Mouse (Mus musculus): ENCODE measurements around the gene Dars2. TPM values are rescaled to one million over a fixed set of nuclear protein-coding genes. Genes with fewer than 3 reads are reported as not detected.
"Not testable (repeated sequence)": the region's sequence is repeated elsewhere in the genome, so short reads cannot be mapped to it uniquely, and the experiment has no call there.

Dars2 gene
- polyA plus RNA-seq, 1 experiment from 2014 or later = 48.7 TPM

- no peak for DNase-seq (ENCODE audit: low spot score)
- no peak for ATAC-seq (replicated peaks; ENCODE audit: insufficient number of reproducible peaks, low FRiP score, low TSS enrichment, low read depth)
- H3K36me3 ChIP-seq (replicated peaks; ENCODE audit: control insufficient read depth, insufficient read depth, low read depth, low read length) = peaks cover 5% of the 10 kb centered on the region
Measured at GRCm38 (mm10) chr1:161033856-161034434, 36.5 kb downstream of the Dars2 start.

GRCm38 (mm10) chr1:161032345-161032744, 38.1 kb downstream of the Dars2 start:
- Histone ChIP-seq H3K4me3 (ENCODE audit: low read depth, low read length) (no peak overlapping the region), H3K27ac (replicated peaks; ENCODE audit: low read depth, low read length) (no peak overlapping the region), H3K9me3 (replicated peaks; ENCODE audit: control insufficient read depth, low read length) (no peaks in the 10 kb centered on the region), H3K36me3 (replicated peaks; ENCODE audit: control insufficient read depth, insufficient read depth, low read depth, low read length) (peaks cover 2% of the 10 kb centered on the region; the same call in 1 of the 2 replicates), H3K4me2 (ENCODE audit: low read depth, low read length) (no peak overlapping the region), H3K4me1 (ENCODE audit: control insufficient read depth, insufficient read depth, low read length) (no peaks in the 10 kb centered on the region), H3K9ac (replicated peaks; ENCODE audit: low read length) (no peak overlapping the region), H3K27me3 (ENCODE audit: control insufficient read depth, insufficient read depth, low read length) (no peaks in the 10 kb centered on the region)
- ATAC-seq (replicated peaks; ENCODE audit: insufficient number of reproducible peaks, low FRiP score, low TSS enrichment, low read depth) = no peak
- DNase-seq (ENCODE audit: low spot score) = no peak
- 94% methylated on average over 7 of the region's 7 CpGs for WGBS

More at GRCm38 (mm10) chr1:161033856-161034434, 36.5 kb downstream of the Dars2 start:
- Histone ChIP-seq H3K9ac (replicated peaks; ENCODE audit: low read length) (peak overlapping the region; percentile 84), H3K27ac (replicated peaks; ENCODE audit: low read depth, low read length) (peak overlapping the region; percentile 73), H3K9me3 (replicated peaks; ENCODE audit: control insufficient read depth, low read length) (no peaks in the 10 kb centered on the region), H3K4me3 (ENCODE audit: low read depth, low read length) (peak overlapping the region; percentile 84), H3K4me1 (ENCODE audit: control insufficient read depth, insufficient read depth, low read length) (no peaks in the 10 kb centered on the region), H3K27me3 (ENCODE audit: control insufficient read depth, insufficient read depth, low read length) (no peaks in the 10 kb centered on the region), H3K4me2 (ENCODE audit: low read depth, low read length) (peak overlapping the region; percentile 58)
- WGBS = 2% methylated on average over 16 of the region's 21 CpGs

GRCm38 (mm10) chr1:161031881-161032280, 38.6 kb downstream of the Dars2 start:
- H3K4me3 ChIP-seq (ENCODE audit: low read depth, low read length) = no peak overlapping the region
- H3K9me3 ChIP-seq (replicated peaks; ENCODE audit: control insufficient read depth, low read length) = no peaks in the 10 kb centered on the region
- WGBS = 83% methylated on average over 9 of the region's 9 CpGs
- H3K4me2 ChIP-seq (ENCODE audit: low read depth, low read length) = no peak overlapping the region
- H3K36me3 ChIP-seq (replicated peaks; ENCODE audit: control insufficient read depth, insufficient read depth, low read depth, low read length) = peaks cover 2% of the 10 kb centered on the region; the same call in 1 of the 2 replicates
- no peaks in the 10 kb centered on the region for H3K27me3 ChIP-seq (ENCODE audit: control insufficient read depth, insufficient read depth, low read length)
- DNase-seq (ENCODE audit: low spot score) (no peak), ATAC-seq (replicated peaks; ENCODE audit: insufficient number of reproducible peaks, low FRiP score, low TSS enrichment, low read depth) (no peak)
- no peak overlapping the region for H3K9ac ChIP-seq (replicated peaks; ENCODE audit: low read length)
- no peaks in the 10 kb centered on the region for H3K4me1 ChIP-seq (ENCODE audit: control insufficient read depth, insufficient read depth, low read length)
- no peak overlapping the region for H3K27ac ChIP-seq (replicated peaks; ENCODE audit: low read depth, low read length)

GRCm38 (mm10) chr1:161030058-161030457, 40.4 kb downstream of the Dars2 start:
- 92% methylated on average over 3 of the region's 3 CpGs for WGBS
- no peak for ATAC-seq (replicated peaks; ENCODE audit: insufficient number of reproducible peaks, low FRiP score, low TSS enrichment, low read depth)

DNA sequence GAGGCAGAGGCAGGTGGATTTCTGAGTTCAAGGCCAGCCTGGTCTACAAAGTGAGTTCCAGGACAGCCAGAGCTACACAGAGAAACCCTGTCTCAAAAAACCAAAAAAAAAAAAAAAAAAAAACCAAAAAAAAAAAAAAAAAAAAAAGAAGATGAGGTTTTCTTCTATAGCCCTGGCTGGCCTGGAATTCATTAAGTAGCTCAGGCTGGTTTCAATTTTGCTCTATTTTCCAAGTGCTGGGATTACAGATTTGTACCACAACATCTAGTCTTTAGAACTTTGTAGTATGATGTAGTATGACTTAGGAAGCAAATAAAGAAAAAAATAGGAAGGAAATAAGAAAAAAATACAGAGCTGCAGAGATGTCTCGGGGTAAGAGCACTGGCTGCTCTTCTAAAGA, 42.0 kb downstream of the Dars2 start:
- H3K27me3 ChIP-seq (ENCODE audit: control insufficient read depth, insufficient read depth, low read length); H3K27ac ChIP-seq (replicated peaks; ENCODE audit: low read depth, low read length); H3K4me3 ChIP-seq (ENCODE audit: low read depth, low read length); H3K9ac ChIP-seq (replicated peaks; ENCODE audit: low read length); H3K9me3 ChIP-seq (replicated peaks; ENCODE audit: control insufficient read depth, low read length); H3K4me2 ChIP-seq (ENCODE audit: low read depth, low read length); ATAC-seq (replicated peaks; ENCODE audit: insufficient number of reproducible peaks, low FRiP score, low TSS enrichment, low read depth); H3K36me3 ChIP-seq (replicated peaks; ENCODE audit: control insufficient read depth, insufficient read depth, low read depth, low read length); H3K4me1 ChIP-seq (ENCODE audit: control insufficient read depth, insufficient read depth, low read length): not testable (repeated sequence)
- 53% methylated on average over 1 of the region's 1 CpGs for WGBS
- peak; percentile 76 for DNase-seq (ENCODE audit: low spot score)

More at GRCm38 (mm10) chr1:161030058-161030457, 40.4 kb downstream of the Dars2 start:
- Histone ChIP-seq H3K4me3 (ENCODE audit: low read depth, low read length) (no peak overlapping the region), H3K27ac (replicated peaks; ENCODE audit: low read depth, low read length) (no peak overlapping the region), H3K4me2 (ENCODE audit: low read depth, low read length) (no peak overlapping the region), H3K27me3 (ENCODE audit: control insufficient read depth, insufficient read depth, low read length) (no peaks in the 10 kb centered on the region), H3K9ac (replicated peaks; ENCODE audit: low read length) (no peak overlapping the region), H3K9me3 (replicated peaks; ENCODE audit: control insufficient read depth, low read length) (no peaks in the 10 kb centered on the region), H3K4me1 (ENCODE audit: control insufficient read depth, insufficient read depth, low read length) (no peaks in the 10 kb centered on the region), H3K36me3 (replicated peaks; ENCODE audit: control insufficient read depth, insufficient read depth, low read depth, low read length) (peaks cover 2% of the 10 kb centered on the region; the same call in 1 of the 2 replicates)
- DNase-seq (ENCODE audit: low spot score) = no peak

- no peak for DNase-seq (ENCODE audit: low spot score)
- Histone ChIP-seq H3K4me2 (ENCODE audit: low read depth, low read length) (no peak overlapping the region), H3K27ac (replicated peaks; ENCODE audit: low read depth, low read length) (no peak overlapping the region), H3K36me3 (replicated peaks; ENCODE audit: control insufficient read depth, insufficient read depth, low read depth, low read length) (peaks cover 2% of the 10 kb centered on the region; the same call in 1 of the 2 replicates), H3K9ac (replicated peaks; ENCODE audit: low read length) (no peak overlapping the region), H3K9me3 (replicated peaks; ENCODE audit: control insufficient read depth, low read length) (no peaks in the 10 kb centered on the region), H3K27me3 (ENCODE audit: control insufficient read depth, insufficient read depth, low read length) (no peaks in the 10 kb centered on the region), H3K4me3 (ENCODE audit: low read depth, low read length) (no peak overlapping the region), H3K4me1 (ENCODE audit: control insufficient read depth, insufficient read depth, low read length) (no peaks in the 10 kb centered on the region)
- WGBS = 86% methylated on average over 2 of the region's 2 CpGs
- no peak for ATAC-seq (replicated peaks; ENCODE audit: insufficient number of reproducible peaks, low FRiP score, low TSS enrichment, low read depth)
Measured at GRCm38 (mm10) chr1:161027196-161027595, 43.3 kb downstream of the Dars2 start.

DNA sequence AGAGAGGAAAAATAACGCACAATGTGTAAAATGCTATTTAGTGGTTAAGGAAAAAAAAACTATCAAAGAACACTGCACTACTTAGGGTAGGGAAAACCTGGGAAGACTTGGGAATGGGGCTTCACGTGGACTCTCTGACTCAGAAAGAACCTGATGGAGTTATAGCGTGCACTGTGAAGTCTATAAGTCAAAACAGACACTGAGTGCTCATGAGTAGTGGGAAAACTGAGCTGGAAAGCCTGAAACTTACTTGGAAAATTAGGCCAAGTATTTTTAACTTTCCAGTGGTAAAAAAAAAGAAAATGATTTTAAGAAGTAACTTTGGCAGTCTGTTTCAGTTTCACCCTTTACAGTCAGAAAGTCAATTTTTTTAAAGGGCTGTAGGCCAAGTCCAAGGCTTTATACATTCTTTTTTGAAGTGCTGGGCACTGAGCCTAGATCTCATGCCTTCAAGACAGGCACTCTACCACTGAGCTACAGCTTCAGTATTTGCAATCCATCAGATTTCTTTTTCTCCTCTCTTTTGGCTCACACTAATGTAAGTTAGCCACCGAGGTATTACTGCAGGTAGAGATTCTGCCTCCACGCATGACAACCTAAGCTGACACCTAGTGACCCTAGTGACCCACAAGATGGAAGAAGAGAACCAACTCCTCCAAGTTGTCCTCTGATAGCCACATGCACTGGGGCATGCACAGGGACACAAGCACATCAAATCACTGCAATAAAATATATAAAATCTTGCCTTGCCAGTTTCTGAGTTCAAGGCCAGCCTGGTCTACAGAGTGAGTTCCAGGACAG, 44.8 kb downstream of the Dars2 start:
- Histone ChIP-seq H3K9me3 (replicated peaks; ENCODE audit: control insufficient read depth, low read length) (no peaks in the 10 kb centered on the region), H3K4me3 (ENCODE audit: low read depth, low read length) (no peak overlapping the region), H3K9ac (replicated peaks; ENCODE audit: low read length) (no peak overlapping the region), H3K36me3 (replicated peaks; ENCODE audit: control insufficient read depth, insufficient read depth, low read depth, low read length) (no peaks in the 10 kb centered on the region), H3K27me3 (ENCODE audit: control insufficient read depth, insufficient read depth, low read length) (no peaks in the 10 kb centered on the region), H3K27ac (replicated peaks; ENCODE audit: low read depth, low read length) (no peak overlapping the region), H3K4me2 (ENCODE audit: low read depth, low read length) (no peak overlapping the region), H3K4me1 (ENCODE audit: control insufficient read depth, insufficient read depth, low read length) (no peaks in the 10 kb centered on the region)
- 87% methylated on average over 5 of the region's 5 CpGs for WGBS
- ATAC-seq (replicated peaks; ENCODE audit: insufficient number of reproducible peaks, low FRiP score, low TSS enrichment, low read depth) (no peak), DNase-seq (ENCODE audit: low spot score) (no peak)

- no peak overlapping the region for H3K27ac ChIP-seq (replicated peaks; ENCODE audit: low read depth, low read length)
- H3K9me3 ChIP-seq (replicated peaks; ENCODE audit: control insufficient read depth, low read length) = no peaks in the 10 kb centered on the region
- no peaks in the 10 kb centered on the region; the same call in none of the 2 replicates for H3K36me3 ChIP-seq (replicated peaks; ENCODE audit: control insufficient read depth, insufficient read depth, low read depth, low read length)
- DNase-seq (ENCODE audit: low spot score) = no peak
- H3K9ac ChIP-seq (replicated peaks; ENCODE audit: low read length) = no peak overlapping the region
- no peaks in the 10 kb centered on the region for H3K4me1 ChIP-seq (ENCODE audit: control insufficient read depth, insufficient read depth, low read length)
- no peaks in the 10 kb centered on the region for H3K27me3 ChIP-seq (ENCODE audit: control insufficient read depth, insufficient read depth, low read length)
- no peak for ATAC-seq (replicated peaks; ENCODE audit: insufficient number of reproducible peaks, low FRiP score, low TSS enrichment, low read depth)
- no peak overlapping the region for H3K4me3 ChIP-seq (ENCODE audit: low read depth, low read length)
- H3K4me2 ChIP-seq (ENCODE audit: low read depth, low read length) = no peak overlapping the region
- 95% methylated on average over 14 of the region's 14 CpGs for WGBS
Measured at GRCm38 (mm10) chr1:161020051-161020450, 50.4 kb downstream of the Dars2 start.

All from embryonic facial prominence, embryonic 11.5 days (tissue).